Mouse (Mus musculus) forebrain, embryonic 14.5 days (tissue): ENCODE data around the gene Lmtk2. TPM values are rescaled to one million over a fixed set of nuclear protein-coding genes. Genes with fewer than 3 reads are reported as not detected.

Source experiments
- ATAC-seq: fragments of 200-750 bp; cut with Nextera tagmentation; 2 replicates; pipeline ENCODE4 v1.8.0; 2017; ENCODE audit warnings: mild to moderate bottlenecking, moderate library complexity
- DNase-seq: peaks from one replicate; pipeline ENCODE4 v3.0.0-alpha.2; 2015; ENCODE audit warnings: low spot score
- H3K27ac ChIP-seq: fragments of 300-500 bp; sonication (generic); 2 replicates; pipeline ENCODE4 v1.5.1; 2014; ENCODE audit warnings: low read depth, mild to moderate bottlenecking, control low read depth, low read length, moderate library complexity
- H3K27me3 ChIP-seq: fragments of 300-500 bp; sonication (generic); replicated peaks from 2 replicates; pipeline ENCODE4 v1.6.1; 2014; ENCODE audit warnings: low read length, control low read depth, mixed read lengths; ENCODE audit not compliant: control insufficient read depth, insufficient read depth
- H3K36me3 ChIP-seq: fragments of 300-500 bp; sonication (generic); 2 replicates; pipeline ENCODE4 v1.6.1; 2014; ENCODE audit warnings: low read length, control low read depth; ENCODE audit not compliant: control insufficient read depth, insufficient read depth
- H3K4me1 ChIP-seq: fragments of 300-500 bp; sonication (generic); 2 replicates; pipeline ENCODE4 v1.6.1; 2014; ENCODE audit warnings: antibody characterized with exemption, low read length, control low read depth; ENCODE audit not compliant: control insufficient read depth, insufficient read depth
- H3K4me2 ChIP-seq: fragments of 300-500 bp; sonication (generic); 2 replicates; pipeline ENCODE4 v1.6.1; 2014; ENCODE audit warnings: mild to moderate bottlenecking, control low read depth, low read length
- H3K4me3 ChIP-seq: fragments of 300-500 bp; sonication (generic); 2 replicates; pipeline ENCODE4 v1.5.1; 2014; ENCODE audit warnings: low read depth, low read length, control low read depth
- H3K9ac ChIP-seq: fragments of 300-500 bp; sonication (generic); 2 replicates; pipeline ENCODE4 v1.6.1; 2014; ENCODE audit warnings: mild to moderate bottlenecking, low read length, control low read depth, moderate library complexity
- H3K9me3 ChIP-seq: fragments of 300-500 bp; sonication (generic); replicated peaks from 2 replicates; pipeline ENCODE4 v1.6.1; 2016; ENCODE audit warnings: low read length, control low read depth, mixed read lengths; ENCODE audit not compliant: control insufficient read depth
- WGBS: fragments of 180-500 bp; shearing (Covaris S2); extraction: QIAGEN DNeasy Blood & Tissue Kit; methylation state at CpG from one replicate; pipeline ENCODE4 v1.1.7; 2014; 5-methylcytosine and 5-hydroxymethylcytosine counted together
- polyA plus RNA-seq: library from polyadenylated mRNA; unstranded; fragments of >200 nt; fragmentation: Nextera tagmentation; extraction: Ambion mirVana; gene quantifications from 2 replicates; pipeline ENCODE4 v1.2.1, GENCODE M21; 2014

Lmtk2 gene
- polyA plus RNA-seq, 1 experiment from 2014 or later: 5.2 TPM

GRCm38 (mm10) chr5:144222811-144223502 is 122.7 kb downstream of the Lmtk2 start:
- Histone ChIP-seq H3K9ac (peak overlapping the region; percentile 74), H3K4me2 (peak overlapping the region; percentile 69), H3K27me3 (no peaks in the 10 kb centered on the region), H3K27ac (peak overlapping the region; percentile 62), H3K9me3 (no peaks in the 10 kb centered on the region), H3K36me3 (no peaks in the 10 kb centered on the region), H3K4me3 (peak overlapping the region; percentile 67), H3K4me1 (peaks cover 10% of the 10 kb centered on the region)
- peak; percentile 74 for ATAC-seq
- peak; percentile 52 for DNase-seq
- 5% methylated on average over 22 of the region's 25 CpGs for WGBS

- WGBS: under 1% methylated on average over 37 of the region's 37 CpGs
- Histone ChIP-seq H3K9me3 (no peaks in the 10 kb centered on the region), H3K36me3 (no peaks in the 10 kb centered on the region), H3K4me2 (peak within 1 kb of the TSS; percentile 69), H3K4me3 (peak within 1 kb of the TSS; percentile 67), H3K9ac (peak within 1 kb of the TSS; percentile 74), H3K27ac (peak within 1 kb of the TSS; percentile 80), H3K27me3 (no peaks in the 10 kb centered on the region), H3K4me1 (peaks cover 10% of the 10 kb centered on the region)
- ATAC-seq: peak; percentile 98
- peak; percentile 98 for DNase-seq
These were observed 123.2 kb downstream of the Lmtk2 start, which contains the start of gene Tecpr1 for GRCm38 (mm10) chr5:144223503-144223862. TSS of gene Tecpr1 (minus strand) at chr5:144223615.

GRCm38 (mm10) chr5:144223899-144224816 is 123.9 kb downstream of the Lmtk2 start:
- no peak for DNase-seq
- Histone ChIP-seq H3K4me2 (peak overlapping the region; percentile 69), H3K4me1 (peaks cover 10% of the 10 kb centered on the region), H3K9ac (peak overlapping the region; percentile 74), H3K9me3 (no peaks in the 10 kb centered on the region), H3K27me3 (no peaks in the 10 kb centered on the region), H3K36me3 (no peaks in the 10 kb centered on the region), H3K27ac (peak overlapping the region; percentile 80), H3K4me3 (peak overlapping the region; percentile 67)
- peak; percentile 45 for ATAC-seq
- 25% methylated on average over 18 of the region's 18 CpGs for WGBS

- DNase-seq (no peak), ATAC-seq (no peak)
- Histone ChIP-seq H3K9ac (no peak overlapping the region), H3K4me1 (peaks cover 10% of the 10 kb centered on the region), H3K4me3 (no peak overlapping the region), H3K27me3 (no peaks in the 10 kb centered on the region), H3K9me3 (no peaks in the 10 kb centered on the region), H3K27ac (no peak overlapping the region), H3K4me2 (no peak overlapping the region), H3K36me3 (no peaks in the 10 kb centered on the region)
- WGBS: 29% methylated on average over 11 of the region's 11 CpGs
These were observed 126.0 kb downstream of the Lmtk2 start for GRCm38 (mm10) chr5:144226220-144226619.

GRCm38 (mm10) chr5:144230216-144230615 is 130.0 kb downstream of the Lmtk2 start:
- H3K4me3 ChIP-seq: no peak overlapping the region
- H3K36me3 ChIP-seq: no peaks in the 10 kb centered on the region
- no peak for ATAC-seq
- no peak overlapping the region for H3K4me2 ChIP-seq
- no peak overlapping the region for H3K27ac ChIP-seq
- no peak for DNase-seq
- no peaks in the 10 kb centered on the region for H3K4me1 ChIP-seq
- no peak overlapping the region for H3K9ac ChIP-seq
- no peaks in the 10 kb centered on the region for H3K27me3 ChIP-seq
- H3K9me3 ChIP-seq: no peaks in the 10 kb centered on the region
- 85% methylated on average over 7 of the region's 7 CpGs for WGBS

GRCm38 (mm10) chr5:144231410-144231809 is 131.2 kb downstream of the Lmtk2 start:
- H3K27me3 ChIP-seq: no peaks in the 10 kb centered on the region
- H3K36me3 ChIP-seq: no peaks in the 10 kb centered on the region
- H3K9ac ChIP-seq: no peak overlapping the region
- no peak overlapping the region for H3K27ac ChIP-seq
- H3K9me3 ChIP-seq: no peaks in the 10 kb centered on the region
- no peak for ATAC-seq
- H3K4me1 ChIP-seq: no peaks in the 10 kb centered on the region
- no peak overlapping the region for H3K4me2 ChIP-seq
- 76% methylated on average over 1 of the region's 1 CpGs for WGBS
- H3K4me3 ChIP-seq: no peak overlapping the region
- DNase-seq: no peak

GRCm38 (mm10) chr5:144232531-144232930 is 132.3 kb downstream of the Lmtk2 start:
- H3K9me3 ChIP-seq: no peaks in the 10 kb centered on the region
- H3K9ac ChIP-seq: no peak overlapping the region
- H3K4me2 ChIP-seq: no peak overlapping the region
- H3K4me3 ChIP-seq: no peak overlapping the region
- H3K4me1 ChIP-seq: no peaks in the 10 kb centered on the region
- WGBS: 88% methylated on average over 5 of the region's 5 CpGs
- no peak overlapping the region for H3K27ac ChIP-seq
- H3K27me3 ChIP-seq: no peaks in the 10 kb centered on the region
- ATAC-seq: no peak
- no peak for DNase-seq
- H3K36me3 ChIP-seq: no peaks in the 10 kb centered on the region

GRCm38 (mm10) chr5:144234222-144234621 is 134.0 kb downstream of the Lmtk2 start:
- 77% methylated on average over 6 of the region's 6 CpGs for WGBS
- ATAC-seq: no peak
- no peaks in the 10 kb centered on the region for H3K27me3 ChIP-seq
- no peak overlapping the region for H3K27ac ChIP-seq
- H3K9ac ChIP-seq: no peak overlapping the region
- H3K4me1 ChIP-seq: no peaks in the 10 kb centered on the region
- H3K4me2 ChIP-seq: no peak overlapping the region
- DNase-seq: no peak
- H3K9me3 ChIP-seq: no peaks in the 10 kb centered on the region
- H3K4me3 ChIP-seq: no peak overlapping the region
- H3K36me3 ChIP-seq: no peaks in the 10 kb centered on the region

- Histone ChIP-seq H3K9ac (no peak overlapping the region), H3K4me3 (no peak overlapping the region), H3K27me3 (no peaks in the 10 kb centered on the region), H3K4me1 (no peaks in the 10 kb centered on the region), H3K27ac (no peak overlapping the region), H3K36me3 (no peaks in the 10 kb centered on the region), H3K9me3 (no peaks in the 10 kb centered on the region), H3K4me2 (no peak overlapping the region)
- WGBS: 70% methylated on average over 7 of the region's 7 CpGs
- DNase-seq (no peak), ATAC-seq (no peak)
These were observed 134.5 kb downstream of the Lmtk2 start for GRCm38 (mm10) chr5:144234714-144235113.
